Mouse (Mus musculus): Measurements from ENCODE around the gene Ntf3.

DNA sequence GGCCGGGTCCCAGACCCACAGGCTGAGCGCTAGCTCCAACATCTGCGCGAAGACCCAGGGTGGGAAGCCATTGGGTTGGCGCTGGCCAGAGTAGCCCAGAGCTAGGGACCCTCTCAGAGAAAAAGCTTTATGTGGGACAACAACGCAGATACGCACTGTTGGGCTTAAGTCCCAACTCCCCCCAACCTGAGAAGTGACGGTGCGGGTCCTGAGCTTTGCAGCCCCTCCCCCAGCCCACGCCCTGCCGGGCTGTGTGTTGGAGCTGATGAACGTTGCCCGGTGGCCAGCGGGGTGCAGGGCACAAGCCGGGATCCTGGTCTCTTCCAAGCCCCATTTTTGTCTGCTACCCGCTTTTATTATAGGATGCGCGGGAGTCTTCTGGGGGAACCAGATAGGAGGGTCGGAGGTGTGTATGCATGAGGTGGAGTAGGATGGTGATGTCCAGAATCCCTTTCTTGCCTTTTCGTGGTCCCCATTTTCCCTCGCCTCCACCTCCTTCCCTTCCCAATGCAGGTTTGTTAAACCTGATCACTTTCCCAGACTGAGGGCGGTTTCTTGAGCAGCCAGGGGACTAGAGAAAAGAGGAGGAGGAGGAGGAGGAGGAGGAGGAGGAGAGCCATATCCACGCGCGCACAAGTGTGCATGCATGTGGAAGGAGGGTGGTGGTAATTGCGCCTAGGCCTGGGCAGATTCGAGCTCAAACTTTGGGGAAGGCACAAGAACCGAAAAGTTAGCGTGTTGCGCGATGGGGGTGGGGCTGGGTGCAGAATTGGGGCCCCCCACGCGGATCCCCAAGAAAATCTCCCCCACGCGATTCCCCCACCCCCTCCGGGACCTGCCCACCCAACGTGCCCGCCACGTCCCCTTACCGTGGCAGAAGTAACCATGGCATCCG is 2.6 kb downstream of the Ntf3 start:
- TF ChIP-seq POLR2A (IDR thresholded peaks at IDR 0.05; ENCODE audit: control insufficient read depth in 1 of 2, insufficient read depth in 1 of 2, low read depth in 1 of 2, low read length in 2 of 2, poor library complexity in 1 of 2) (no peak), CTCF (IDR thresholded peaks at IDR 0.05 in 2 of 3, conservative IDR thresholded peaks at IDR 0.05 in 1 of 3; ENCODE audit: control insufficient read depth in 1 of 3, insufficient read depth in 1 of 3, low read depth in 2 of 3, low read length in 3 of 3, poor library complexity in 1 of 3, severe bottlenecking in 1 of 3) (no peak), TCF12 (IDR thresholded peaks at IDR 0.05; ENCODE audit: low read depth, low read length) (no peak), JUND (IDR thresholded peaks at IDR 0.05; ENCODE audit: low read depth, low read length) (no peak), MYB (IDR thresholded peaks at IDR 0.05; ENCODE audit: low read depth, low read length) (no peak)
